Mouse (Mus musculus) urinary bladder, postnatal 14 days (tissue): Measurements from ENCODE around the gene Zfp668.
"Not testable (repeated sequence)": the region's sequence is repeated elsewhere in the genome, so short reads cannot be mapped to it uniquely, and the experiment has no call there.

Experiments
- DNase-seq: peaks from one replicate; pipeline ENCODE4 v3.0.0; 2021; ENCODE audit warnings: low spot score

The Zfp668 gene

GRCm38 (mm10) chr7:127841340-127842000, 35.2 kb downstream of the Zfp668 start:
- DNase-seq = peak; percentile 93

- peak; percentile 45 for DNase-seq
These were observed 35.7 kb downstream of the Zfp668 start for GRCm38 (mm10) chr7:127840886-127841285.

- DNase-seq = not testable (repeated sequence)
These were observed 36.6 kb downstream of the Zfp668 start for GRCm38 (mm10) chr7:127840031-127840430.

- not testable (repeated sequence) for DNase-seq
These were observed 38.8 kb downstream of the Zfp668 start for GRCm38 (mm10) chr7:127837878-127838277.

GRCm38 (mm10) chr7:127837473-127837872, 39.2 kb downstream of the Zfp668 start:
- no peak for DNase-seq

- no peak for DNase-seq
These were observed 41.1 kb downstream of the Zfp668 start for GRCm38 (mm10) chr7:127835550-127835949.

GRCm38 (mm10) chr7:127824176-127824871, 52.3 kb downstream of the Zfp668 start, which contains the start of the genes Stx4a and Stx1b:
Gene Stx4a, plus strand, starts transcription at chr7:127824294.
Gene Stx1b, minus strand, starts transcription at chr7:127824549.
- no peak for DNase-seq

GRCm38 (mm10) chr7:127823236-127824171, 53.1 kb downstream of the Zfp668 start:
- DNase-seq = no peak

- DNase-seq = no peak
These were observed 54.1 kb downstream of the Zfp668 start for GRCm38 (mm10) chr7:127822494-127822893.

- no peak for DNase-seq
These were observed 55.7 kb downstream of the Zfp668 start for GRCm38 (mm10) chr7:127820836-127821509.

- no peak for DNase-seq
These were observed 58.9 kb downstream of the Zfp668 start for GRCm38 (mm10) chr7:127817776-127818175.

GRCm38 (mm10) chr7:127817053-127817452, 59.6 kb downstream of the Zfp668 start:
- no peak for DNase-seq

- DNase-seq = peak; percentile 61
These were observed 60.4 kb downstream of the Zfp668 start for GRCm38 (mm10) chr7:127815954-127816821.

GRCm38 (mm10) chr7:127815116-127815665, 61.4 kb downstream of the Zfp668 start:
- no peak for DNase-seq

GRCm38 (mm10) chr7:127814241-127814921, 62.2 kb downstream of the Zfp668 start:
- peak; percentile 53 for DNase-seq

GRCm38 (mm10) chr7:127813821-127814220, 62.8 kb downstream of the Zfp668 start:
- DNase-seq = no peak
